Mouse (Mus musculus) limb, embryonic 10.5 days (tissue): ENCODE data around the gene Cald1. TPM values are rescaled to one million over a fixed set of nuclear protein-coding genes. Genes with fewer than 3 reads are reported as not detected.

Experiments
- polyA plus RNA-seq: library from polyadenylated mRNA; unstranded; fragments of >200 nt; fragmentation: Nextera tagmentation; extraction: Ambion mirVana; gene quantifications from 2 replicates; pipeline ENCODE4 v1.2.1, GENCODE M21; 2016

The Cald1 gene
- polyA plus RNA-seq, 1 experiment from 2014 or later: 131 TPM

Other genes starting within 250 kb of the Cald1 start
- 9.2 and 9.4 TPM in 2 replicates for gene Akr1b8, start 244.4 kb upstream of the Cald1 start, polyA plus RNA-seq
- gene Akr1b10, start 214.3 kb upstream of the Cald1 start, polyA plus RNA-seq: 14.6 and 17.6 TPM in 2 replicates
- gene Akr1b7, start 186.2 kb upstream of the Cald1 start, polyA plus RNA-seq: 0.26 TPM in 1 of 2 replicates, not detected in the other
- 46.7 and 49.5 TPM in 2 replicates for gene Bpgm, start 122.3 kb upstream of the Cald1 start, polyA plus RNA-seq
- 2.2 and 4.7 TPM in 2 replicates for gene Agbl3, start 181.9 kb downstream of the Cald1 start, polyA plus RNA-seq